Mouse (Mus musculus): ENCODE results near the gene Vamp5.

Vamp5 gene

GRCm38 (mm10) chr6:72346261-72346660, 34.0 kb downstream of the Vamp5 start:
- DNase-seq (ENCODE audit: low spot score in 2 of 2), result no peak

- DNase-seq (ENCODE audit: low spot score in 2 of 2), result no peak
Observed at GRCm38 (mm10) chr6:72345633-72346032, 34.6 kb downstream of the Vamp5 start.

GRCm38 (mm10) chr6:72345074-72345567, 35.1 kb downstream of the Vamp5 start, which contains the start of gene Usp39:
Gene Usp39 (minus strand): TSS chr6:72345184.
- peak; percentile 86 to 87 for DNase-seq (ENCODE audit: low spot score in 2 of 2)

GRCm38 (mm10) chr6:72344396-72345073, 35.7 kb downstream of the Vamp5 start:
- no peak for DNase-seq (ENCODE audit: low spot score in 2 of 2)

GRCm38 (mm10) chr6:72340481-72340880, 39.8 kb downstream of the Vamp5 start:
- DNase-seq (ENCODE audit: low spot score in 2 of 2), result no peak

- no peak for DNase-seq (ENCODE audit: low spot score in 2 of 2)
Observed at GRCm38 (mm10) chr6:72333111-72333510, 47.2 kb downstream of the Vamp5 start.

- DNase-seq (ENCODE audit: low spot score in 2 of 2), result no peak
Observed at GRCm38 (mm10) chr6:72330133-72330532, 50.1 kb downstream of the Vamp5 start.

- DNase-seq (ENCODE audit: low spot score in 2 of 2), result no peak
Observed at GRCm38 (mm10) chr6:72329019-72329418, 51.2 kb downstream of the Vamp5 start.

- no peak for DNase-seq (ENCODE audit: low spot score in 2 of 2)
Observed at GRCm38 (mm10) chr6:72326274-72326673, 54.0 kb downstream of the Vamp5 start.

- no peak for DNase-seq (ENCODE audit: low spot score in 2 of 2)
Observed at GRCm38 (mm10) chr6:72323786-72324508, 56.3 kb downstream of the Vamp5 start.

- DNase-seq (ENCODE audit: low spot score in 2 of 2), result no peak
Observed at GRCm38 (mm10) chr6:72322936-72323335, 57.3 kb downstream of the Vamp5 start.

- DNase-seq (ENCODE audit: low spot score in 2 of 2), result peak in 1 of 2 experiments; percentile 32
Observed at GRCm38 (mm10) chr6:72319019-72319418, 61.2 kb downstream of the Vamp5 start.

Measured in spleen, postnatal 14 days (tissue).